Mouse (Mus musculus): ENCODE results near the gene Pfdn5.
"Not testable (repeated sequence)": the region's sequence is repeated elsewhere in the genome, so short reads cannot be mapped to it uniquely, and the experiment has no call there.

Pfdn5 gene

DNA sequence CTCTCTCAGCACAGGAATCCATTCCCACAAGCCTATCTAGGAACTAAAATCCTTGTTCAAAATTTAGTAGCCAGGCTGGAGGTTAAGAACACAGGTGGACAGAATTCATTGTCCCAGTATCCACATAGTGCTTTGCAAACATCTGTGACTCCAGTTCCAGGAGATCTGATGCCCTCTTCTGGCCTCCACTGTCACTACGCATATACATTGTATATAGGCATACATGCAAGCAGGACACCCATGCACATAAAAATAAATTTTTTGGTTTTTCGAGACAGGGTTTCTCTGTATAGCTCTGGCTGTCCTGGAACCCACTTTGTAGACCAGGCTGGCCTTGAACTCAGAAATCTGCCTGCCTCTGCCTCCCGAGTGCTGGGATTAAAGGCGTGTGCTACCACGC, 10.0 kb downstream of the Pfdn5 start:
- not testable (repeated sequence) for DNase-seq

GRCm38 (mm10) chr15:102336946-102337345, 11.0 kb downstream of the Pfdn5 start:
- no peak for DNase-seq

DNA sequence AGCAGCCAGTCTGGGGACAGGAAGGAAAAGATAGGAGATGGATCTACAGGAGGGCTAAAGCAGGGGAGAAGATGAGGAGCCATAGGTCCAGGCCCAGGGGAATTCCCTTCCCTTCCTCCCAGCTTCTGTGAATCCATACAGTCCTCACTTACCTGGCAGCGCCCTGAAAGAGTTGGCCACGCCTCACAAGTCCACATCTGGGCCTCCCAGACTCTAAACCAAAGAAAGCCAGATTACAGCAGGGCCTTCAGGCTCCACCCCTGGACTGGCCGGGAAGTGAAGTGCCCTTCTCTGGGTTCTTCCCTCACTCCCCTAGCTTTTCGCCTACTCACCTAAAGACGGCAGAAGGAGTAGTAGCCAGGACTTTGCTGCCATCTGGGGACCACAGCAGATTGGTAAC, 13.7 kb downstream of the Pfdn5 start:
- DNase-seq, result no peak

DNA sequence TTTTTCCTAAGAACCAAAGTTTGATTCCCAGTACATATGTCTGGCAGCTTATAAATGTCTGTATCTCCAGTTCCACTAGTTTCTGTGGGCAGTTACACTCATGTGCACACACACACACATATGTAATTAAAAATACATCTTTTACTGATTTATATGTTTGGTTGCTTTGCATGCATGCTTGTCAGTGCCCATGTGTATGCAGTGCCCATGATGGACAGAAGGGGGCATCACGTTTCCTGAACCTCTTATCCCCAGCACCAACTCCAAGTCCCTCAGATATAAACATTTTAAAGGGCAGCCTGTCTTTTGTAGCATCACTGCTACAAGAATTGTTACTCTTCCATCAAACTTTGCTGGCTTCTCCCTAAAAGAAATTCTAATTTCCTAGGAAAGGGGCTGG, 15.7 kb downstream of the Pfdn5 start:
- no peak for DNase-seq

- no peak for DNase-seq
Observed at GRCm38 (mm10) chr15:102344490-102344889, 18.6 kb downstream of the Pfdn5 start.

- no peak for DNase-seq
Observed at GRCm38 (mm10) chr15:102346444-102346843, 20.5 kb downstream of the Pfdn5 start.

- peak; percentile 90 for DNase-seq
Observed at GRCm38 (mm10) chr15:102350138-102350941, 24.4 kb downstream of the Pfdn5 start, which contains the start of gene Aaas. TSS of gene Aaas (minus strand) at chr15:102350771.

DNA sequence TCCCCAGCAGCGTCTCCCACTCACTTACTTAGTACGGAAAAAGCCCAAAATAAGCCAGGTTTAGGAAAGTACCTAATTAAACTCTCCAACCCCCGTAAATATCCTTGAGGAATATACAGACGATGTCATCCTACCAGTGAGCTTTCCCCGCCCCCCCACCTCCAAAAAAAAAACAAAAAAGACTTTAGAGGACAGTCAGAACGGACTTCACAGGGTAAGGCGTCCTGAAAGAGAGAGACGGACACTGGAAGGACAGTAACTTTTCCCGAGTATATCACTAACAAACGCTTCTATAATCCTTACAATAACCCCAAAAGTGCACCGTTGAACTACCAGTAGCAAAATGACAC, 25.0 kb downstream of the Pfdn5 start:
- DNase-seq, result no peak

- DNase-seq, result no peak
Observed at GRCm38 (mm10) chr15:102352177-102352576, 26.3 kb downstream of the Pfdn5 start.

GRCm38 (mm10) chr15:102353986-102354385, 28.1 kb downstream of the Pfdn5 start:
- no peak for DNase-seq

GRCm38 (mm10) chr15:102355134-102355870, 29.4 kb downstream of the Pfdn5 start:
- DNase-seq, result no peak

- DNase-seq, result no peak
Observed at GRCm38 (mm10) chr15:102355871-102356441, 30.0 kb downstream of the Pfdn5 start.

- no peak for DNase-seq
Observed at GRCm38 (mm10) chr15:102356501-102357325, 30.8 kb downstream of the Pfdn5 start.

DNA sequence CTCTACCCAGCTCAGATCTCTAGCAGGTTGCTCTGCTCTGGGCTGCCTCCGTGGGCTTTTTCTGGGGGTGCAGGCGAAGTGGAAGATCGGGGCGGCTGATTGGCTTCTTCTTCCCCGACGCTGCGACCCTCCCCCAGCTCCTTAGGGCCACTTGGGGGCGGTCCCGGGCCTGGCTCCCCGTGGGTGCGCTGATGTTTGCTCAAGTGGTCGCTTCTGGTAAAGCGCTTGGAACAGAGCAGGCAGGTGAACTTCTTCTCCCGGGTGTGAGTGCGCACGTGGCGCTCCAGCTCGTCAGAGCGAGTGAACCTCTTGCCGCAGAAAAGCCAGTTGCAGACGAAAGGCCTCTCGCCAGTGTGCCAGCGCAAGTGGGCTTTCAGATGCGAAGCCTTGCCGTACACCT, 32.2 kb downstream of the Pfdn5 start:
- DNase-seq, result no peak

- no peak for DNase-seq
Observed at GRCm38 (mm10) chr15:102358834-102359233, 32.9 kb downstream of the Pfdn5 start.

DNA sequence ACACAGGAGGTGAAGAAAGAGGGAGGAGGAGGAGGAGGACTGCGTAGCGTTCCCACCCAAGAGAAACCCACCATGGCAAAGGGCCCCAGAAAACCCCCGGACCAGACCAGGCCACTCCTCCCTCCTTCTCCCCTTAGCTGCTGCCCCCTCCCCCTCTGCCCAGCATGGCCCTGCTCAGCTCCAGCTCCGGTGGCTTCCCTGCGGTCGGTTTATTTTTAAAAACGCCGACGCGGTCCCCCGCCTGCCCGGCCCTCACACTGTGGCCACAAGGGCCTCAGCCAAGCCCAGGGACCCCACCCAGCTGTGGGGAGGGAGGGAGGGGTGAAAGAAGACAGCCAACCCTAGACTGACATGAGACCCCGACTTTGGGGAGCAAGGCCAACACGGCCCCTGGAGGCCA, 36.7 kb downstream of the Pfdn5 start:
- DNase-seq, result no peak

GRCm38 (mm10) chr15:102364678-102365077, 38.8 kb downstream of the Pfdn5 start:
- no peak for DNase-seq

DNA sequence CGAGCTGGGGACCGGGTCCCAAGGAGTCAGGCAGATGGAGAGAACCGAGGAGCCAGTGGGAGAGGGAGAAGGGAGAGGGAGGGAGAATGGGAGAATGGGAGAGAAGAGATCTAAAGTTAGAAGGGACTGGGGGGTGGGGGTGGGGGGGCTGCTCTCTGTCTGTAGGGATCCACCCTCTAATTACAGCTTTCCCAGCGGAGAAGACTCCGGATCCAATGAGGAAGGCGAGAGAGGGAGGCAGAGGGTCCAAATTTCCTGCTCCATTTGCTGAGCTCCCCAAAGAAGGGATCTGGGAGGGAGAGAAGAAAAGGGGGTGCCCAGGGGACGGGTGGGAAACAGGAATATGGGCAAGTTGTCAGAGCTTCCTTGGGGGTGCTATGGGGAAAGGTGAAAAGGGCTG, 40.3 kb downstream of the Pfdn5 start:
- DNase-seq, result no peak

- DNase-seq, result no peak
Observed at GRCm38 (mm10) chr15:102366733-102367344, 40.9 kb downstream of the Pfdn5 start, which contains the start of gene Sp7. TSS of gene Sp7 (minus strand) at chr15:102367182.

- DNase-seq, result no peak
Observed at GRCm38 (mm10) chr15:102369972-102370371, 44.1 kb downstream of the Pfdn5 start.

- DNase-seq, result no peak
Observed at GRCm38 (mm10) chr15:102370727-102371126, 44.8 kb downstream of the Pfdn5 start.

GRCm38 (mm10) chr15:102376453-102377162, 50.7 kb downstream of the Pfdn5 start:
- peak; percentile 16 for DNase-seq

All from right cerebral cortex, postnatal 25 days (tissue).